Mouse (Mus musculus) hindbrain, postnatal 0 days (tissue): ENCODE measurements around the gene Xkr8. TPM values are rescaled to one million over a fixed set of nuclear protein-coding genes. Genes with fewer than 3 reads are reported as not detected.

Experiments
- ATAC-seq: fragments of 200-750 bp; cut with Nextera tagmentation; 2 replicates; pipeline ENCODE4 v1.8.0; 2017; ENCODE audit warnings: mild to moderate bottlenecking, moderate TSS enrichment, moderate library complexity
- DNase-seq: peaks from one replicate; pipeline ENCODE4 v3.0.0-alpha.2; 2015; ENCODE audit warnings: low spot score
- H3K27ac ChIP-seq: fragments of 300-500 bp; sonication (generic); 2 replicates; pipeline ENCODE4 v1.5.1; 2014; ENCODE audit warnings: mild to moderate bottlenecking
- H3K27me3 ChIP-seq: fragments of 300-500 bp; sonication (generic); 2 replicates; pipeline ENCODE4 v1.6.1; 2014; ENCODE audit warnings: low read length, mixed read lengths; ENCODE audit not compliant: insufficient read depth
- H3K36me3 ChIP-seq: fragments of 300-500 bp; sonication (generic); 2 replicates; pipeline ENCODE4 v1.6.1; 2014; ENCODE audit warnings: low read length, mixed read lengths; ENCODE audit not compliant: insufficient read depth
- H3K4me1 ChIP-seq: fragments of 300-500 bp; sonication (generic); 2 replicates; pipeline ENCODE4 v1.6.1; 2014; ENCODE audit warnings: antibody characterized with exemption, low read length, mixed read lengths; ENCODE audit not compliant: insufficient read depth
- H3K4me2 ChIP-seq: fragments of 300-500 bp; sonication (generic); 2 replicates; pipeline ENCODE4 v1.6.1; 2014; ENCODE audit warnings: low read depth, mild to moderate bottlenecking, low read length, moderate library complexity, mixed read lengths
- H3K4me3 ChIP-seq: fragments of 300-500 bp; sonication (generic); 2 replicates; pipeline ENCODE4 v1.5.1; 2014; ENCODE audit warnings: low read length
- H3K9ac ChIP-seq: fragments of 300-500 bp; sonication (generic); replicated peaks from 2 replicates; pipeline ENCODE4 v1.6.1; 2014; ENCODE audit warnings: mild to moderate bottlenecking, low read length, moderate library complexity, mixed read lengths
- H3K9me3 ChIP-seq: fragments of 300-500 bp; sonication (generic); 2 replicates; pipeline ENCODE4 v1.6.1; 2016; ENCODE audit warnings: low read length, mixed read lengths
- CTCF ChIP-seq: IDR thresholded peaks from 2 replicates; pipeline ENCODE4 v1.5.1; 2016; ENCODE audit warnings: antibody characterized with exemption, control low read depth, low read depth
- WGBS: fragments of 180-500 bp; shearing (Covaris S2); extraction: QIAGEN DNeasy Blood & Tissue Kit; methylation state at CpG from one replicate; pipeline ENCODE4 v1.1.7; 2014; 5-methylcytosine and 5-hydroxymethylcytosine counted together
- polyA plus RNA-seq: library from polyadenylated mRNA; unstranded; fragments of >200 nt; fragmentation: Nextera tagmentation; extraction: Ambion mirVana; gene quantifications from 2 replicates; pipeline ENCODE4 v1.2.1, GENCODE M21; 2015
- total RNA-seq: library from RNA; depleted of rRNA; stranded (reverse); fragments of >200 nt; gene quantifications from 2 replicates; pipeline ENCODE4 v1.2.3, GENCODE M21; 2014

The Xkr8 gene
- total and polyA plus RNA-seq, 2 experiments from 2014 or later, result 5.0 to 5.6 TPM

DNA sequence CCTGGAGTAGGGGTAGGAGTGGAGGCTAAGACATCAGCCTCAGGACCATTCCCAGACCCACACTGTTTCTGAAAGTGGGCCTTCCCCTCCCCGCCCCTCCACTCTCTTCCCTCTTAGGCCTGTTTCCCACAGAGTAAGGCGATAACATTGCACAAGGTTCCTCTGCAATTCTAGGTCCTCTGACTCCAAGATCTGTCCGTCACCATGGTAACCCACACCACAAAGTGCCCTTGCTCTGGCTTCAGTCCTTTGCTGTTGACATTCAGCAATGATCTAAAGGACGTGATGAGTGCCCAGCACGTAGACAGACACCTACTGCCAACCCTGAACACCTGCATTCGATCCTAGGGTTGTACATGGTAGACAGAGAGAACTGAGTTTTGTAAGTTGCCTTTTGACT lies 20.6 kb upstream of the Xkr8 start:
- DNase-seq, result peak; percentile 39
- H3K4me2 ChIP-seq, result no peak overlapping the region
- H3K4me3 ChIP-seq, result no peak overlapping the region

DNA sequence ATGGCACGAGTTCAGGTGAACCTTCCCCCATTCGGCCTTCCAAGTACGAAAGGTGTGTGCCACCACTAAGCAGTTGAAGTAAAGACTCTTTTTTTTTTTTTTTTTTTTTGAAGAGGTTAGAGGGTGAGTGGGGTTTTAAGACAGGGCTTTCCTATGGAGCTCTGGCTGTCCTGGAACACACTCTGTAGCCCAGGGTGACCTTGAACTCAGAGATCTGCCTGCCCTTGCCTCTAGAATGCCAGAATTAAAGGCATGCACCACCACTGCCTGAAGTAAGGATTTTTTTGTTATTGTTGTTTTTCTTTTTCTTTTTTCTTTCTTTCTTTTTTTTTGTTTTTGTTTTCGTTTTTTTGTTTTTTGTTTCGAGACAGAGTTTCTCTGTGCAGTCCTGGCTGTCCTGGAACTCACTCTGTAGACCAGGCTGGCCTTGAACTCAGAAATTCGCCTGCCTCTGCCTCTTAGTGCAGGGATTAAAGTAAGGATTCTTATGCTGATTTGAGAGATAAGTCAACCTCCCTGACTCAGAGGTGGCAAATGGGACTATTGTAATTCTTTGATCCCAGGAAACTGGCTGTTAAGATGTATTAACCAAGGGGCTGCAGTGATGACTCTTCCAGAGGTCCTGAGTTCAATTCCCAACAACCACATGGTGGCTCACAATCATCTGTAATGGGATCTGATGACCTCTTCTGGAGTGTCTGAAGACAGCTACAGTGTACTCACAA lies 17.1 kb upstream of the Xkr8 start:
- DNase-seq (no peak), ATAC-seq (no peak)
- Histone ChIP-seq H3K36me3 (no peaks in the 10 kb centered on the region), H3K9me3 (no peaks in the 10 kb centered on the region), H3K27me3 (no peaks in the 10 kb centered on the region), H3K9ac (no peak overlapping the region), H3K4me3 (no peak overlapping the region), H3K4me1 (peaks cover 3% of the 10 kb centered on the region; the same call in 1 of the 2 replicates), H3K27ac (no peak overlapping the region), H3K4me2 (no peak overlapping the region)
- WGBS, result 79% methylated on average over 6 of the region's 6 CpGs
- no peak for TF ChIP-seq CTCF

More for the DNA sequence above, 20.6 kb upstream of the Xkr8 start:
- Histone ChIP-seq H3K9me3 (no peaks in the 10 kb centered on the region), H3K4me1 (peaks cover 7% of the 10 kb centered on the region; the same call in 1 of the 2 replicates), H3K27me3 (0 out of 2 replicates have a peak, but pooled peaks cover 4% of the 10 kb centered on the region), H3K27ac (no peak overlapping the region), H3K36me3 (no peaks in the 10 kb centered on the region), H3K9ac (no peak overlapping the region)
- no peak for TF ChIP-seq CTCF
- 72% methylated on average over 6 of the region's 6 CpGs for WGBS
- no peak for ATAC-seq

DNA sequence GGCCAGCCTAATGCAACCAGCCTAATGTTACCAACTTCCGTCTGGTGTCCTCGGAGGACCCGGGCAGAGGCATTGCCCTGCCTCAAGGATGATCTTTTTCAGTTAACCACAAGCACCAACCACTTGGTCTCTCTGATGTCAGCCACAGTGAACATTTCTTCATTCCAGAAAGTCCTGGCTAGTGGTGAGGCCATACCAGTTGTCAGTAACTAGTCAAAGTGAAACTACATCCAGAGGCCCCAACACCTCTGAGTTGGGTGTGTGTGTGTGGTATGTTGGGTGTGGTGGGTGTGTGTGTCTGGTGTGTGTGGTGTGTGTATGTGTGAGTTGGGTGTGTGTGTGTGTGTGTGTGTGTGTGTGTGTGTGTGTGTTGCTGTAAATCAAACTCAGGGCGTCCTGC lies 16.4 kb upstream of the Xkr8 start:
- no peak for ATAC-seq
- no peak overlapping the region for H3K9ac ChIP-seq
- WGBS, result 96% methylated on average over 4 of the region's 4 CpGs
- H3K36me3 ChIP-seq, result no peaks in the 10 kb centered on the region
- H3K27ac ChIP-seq, result no peak overlapping the region
- H3K9me3 ChIP-seq, result no peaks in the 10 kb centered on the region
- H3K4me3 ChIP-seq, result no peak overlapping the region
- H3K4me2 ChIP-seq, result no peak overlapping the region
- H3K27me3 ChIP-seq, result no peaks in the 10 kb centered on the region
- no peak for TF ChIP-seq CTCF
- peaks cover 9% of the 10 kb centered on the region; the same call in 1 of the 2 replicates for H3K4me1 ChIP-seq
- DNase-seq, result no peak

DNA sequence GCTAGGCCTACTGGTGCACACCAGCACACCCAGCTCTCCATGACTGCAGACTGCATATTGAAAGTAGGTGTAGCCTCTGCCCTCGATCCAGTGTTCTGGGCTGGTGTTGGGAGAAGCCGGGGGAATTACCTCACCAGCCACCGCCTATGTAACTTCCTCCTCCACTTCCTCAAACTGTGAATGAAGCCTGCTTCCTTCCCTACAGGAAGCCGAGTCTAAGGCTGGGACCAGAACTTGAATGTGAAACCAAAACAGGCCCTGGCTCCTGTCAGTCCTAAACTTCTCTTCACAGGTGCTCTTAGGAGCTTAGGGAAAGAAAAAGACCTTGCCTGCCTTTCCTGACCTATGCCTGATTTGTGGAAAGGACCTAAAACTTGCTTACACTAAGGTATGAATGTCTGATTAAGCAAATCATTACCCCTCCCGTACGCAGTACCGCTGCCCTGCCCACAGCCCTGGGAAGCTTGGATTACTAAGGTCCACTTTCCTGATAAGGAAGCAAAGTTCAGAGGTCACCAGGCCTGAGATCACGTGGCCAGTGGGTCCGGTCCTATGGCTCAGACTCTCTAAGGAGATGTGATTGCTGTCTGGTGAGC lies 15.4 kb upstream of the Xkr8 start:
- WGBS, result 73% methylated on average over 9 of the region's 9 CpGs
- H3K4me2 ChIP-seq, result no peak overlapping the region
- no peak overlapping the region for H3K4me3 ChIP-seq
- H3K9ac ChIP-seq, result no peak overlapping the region
- H3K36me3 ChIP-seq, result no peaks in the 10 kb centered on the region
- H3K9me3 ChIP-seq, result no peaks in the 10 kb centered on the region
- H3K4me1 ChIP-seq, result peaks cover 9% of the 10 kb centered on the region; the same call in 1 of the 2 replicates
- TF ChIP-seq CTCF, result no peak
- DNase-seq (no peak), ATAC-seq (no peak)
- H3K27ac ChIP-seq, result peak overlapping the region; percentile 11; the same call in 1 of the 2 replicates
- no peaks in the 10 kb centered on the region for H3K27me3 ChIP-seq

DNA sequence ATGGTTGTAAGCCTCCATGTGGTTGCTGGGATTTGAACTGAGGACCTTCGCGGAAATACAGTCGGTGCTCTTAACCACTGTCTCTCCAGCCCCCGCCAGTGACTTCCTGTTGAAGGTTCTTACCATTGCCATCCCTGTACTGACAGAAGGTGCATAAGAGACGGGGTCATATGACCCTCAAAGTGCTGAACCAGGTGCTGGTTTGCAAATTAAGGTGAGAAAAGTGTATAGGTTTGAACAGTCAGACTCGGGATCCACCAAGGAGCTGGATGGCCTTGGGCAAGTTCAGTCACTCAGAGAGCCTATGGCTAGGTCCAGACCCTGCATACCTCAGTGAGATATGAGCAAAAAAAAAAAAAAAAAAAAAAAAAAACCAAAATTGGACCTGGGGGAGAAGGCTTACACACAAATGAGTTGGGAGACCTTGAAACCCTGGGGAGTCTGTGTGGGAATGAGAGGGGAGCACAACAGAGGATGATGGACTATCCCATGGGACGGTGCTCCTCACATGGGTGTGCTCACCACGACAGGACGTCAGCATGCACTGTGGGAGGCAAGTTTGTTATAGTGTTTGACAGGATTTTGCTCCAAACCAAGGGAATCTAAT lies 14.7 kb upstream of the Xkr8 start:
- no peak for TF ChIP-seq CTCF
- H3K36me3 ChIP-seq, result no peaks in the 10 kb centered on the region
- H3K27ac ChIP-seq, result no peak overlapping the region
- H3K9me3 ChIP-seq, result no peaks in the 10 kb centered on the region
- no peak for ATAC-seq
- no peaks in the 10 kb centered on the region for H3K27me3 ChIP-seq
- no peak overlapping the region for H3K9ac ChIP-seq
- no peak overlapping the region for H3K4me2 ChIP-seq
- DNase-seq, result no peak
- H3K4me3 ChIP-seq, result no peak overlapping the region
- H3K4me1 ChIP-seq, result peaks cover 9% of the 10 kb centered on the region; the same call in 1 of the 2 replicates
- WGBS, result 85% methylated on average over 9 of the region's 9 CpGs

DNA sequence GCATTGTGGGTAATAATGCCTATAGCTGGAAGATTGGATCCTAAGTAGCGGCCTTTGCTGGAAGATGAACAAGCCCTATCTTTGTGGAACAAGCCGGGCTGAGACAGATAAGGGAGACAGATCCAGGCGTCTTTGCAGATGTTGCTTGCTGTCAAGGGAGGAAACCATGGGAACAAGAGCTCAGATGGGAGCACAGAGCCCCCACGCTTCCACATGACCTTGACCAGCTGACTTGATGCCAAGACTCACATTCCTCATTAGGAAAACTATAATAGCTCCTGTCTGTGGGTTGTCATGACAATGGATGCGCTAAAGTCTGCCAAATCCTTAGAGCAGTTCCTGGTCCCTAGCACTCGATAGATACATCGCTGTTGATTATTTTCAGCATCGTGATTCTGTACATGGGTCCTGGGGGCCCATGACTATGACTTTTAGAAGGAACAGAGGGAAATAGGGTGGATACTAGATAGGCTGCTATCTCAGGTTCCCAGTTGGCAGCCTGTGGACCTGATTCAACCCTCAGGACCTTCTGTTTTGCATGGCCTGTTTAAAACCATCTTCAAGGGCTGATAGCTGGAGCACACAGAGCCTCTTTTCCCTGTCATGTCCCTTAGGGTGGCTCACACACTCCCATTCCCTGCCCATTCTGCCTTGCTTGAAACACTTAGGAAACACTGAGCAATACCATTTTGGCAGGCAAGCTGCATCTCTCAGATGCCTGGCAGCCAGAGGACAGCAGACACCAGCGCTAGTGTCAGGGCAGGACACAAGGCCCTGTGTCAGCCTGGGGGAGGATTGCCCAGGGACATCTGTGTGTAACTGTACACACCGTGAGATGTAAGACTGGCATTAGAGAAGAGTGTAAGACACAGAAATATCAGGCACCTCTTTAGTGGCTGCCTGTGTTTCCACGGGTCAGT lies 11.9 kb upstream of the Xkr8 start:
- peaks cover 9% of the 10 kb centered on the region; the same call in 1 of the 2 replicates for H3K4me1 ChIP-seq
- H3K27ac ChIP-seq, result peak overlapping the region; percentile 76
- H3K4me2 ChIP-seq, result no peak overlapping the region
- peak; percentile 72 for DNase-seq
- TF ChIP-seq CTCF, result no peak
- no peaks in the 10 kb centered on the region for H3K9me3 ChIP-seq
- H3K4me3 ChIP-seq, result no peak overlapping the region
- H3K36me3 ChIP-seq, result no peaks in the 10 kb centered on the region
- no peaks in the 10 kb centered on the region for H3K27me3 ChIP-seq
- ATAC-seq, result peak; percentile 77
- 29% methylated on average over 11 of the region's 11 CpGs for WGBS
- 0 out of 2 replicates have a peak overlapping the region, but pooled peaks have one; percentile 9 for H3K9ac ChIP-seq
